Mouse (Mus musculus): ENCODE data around the gene Selenoh.

Gene Selenoh

DNA sequence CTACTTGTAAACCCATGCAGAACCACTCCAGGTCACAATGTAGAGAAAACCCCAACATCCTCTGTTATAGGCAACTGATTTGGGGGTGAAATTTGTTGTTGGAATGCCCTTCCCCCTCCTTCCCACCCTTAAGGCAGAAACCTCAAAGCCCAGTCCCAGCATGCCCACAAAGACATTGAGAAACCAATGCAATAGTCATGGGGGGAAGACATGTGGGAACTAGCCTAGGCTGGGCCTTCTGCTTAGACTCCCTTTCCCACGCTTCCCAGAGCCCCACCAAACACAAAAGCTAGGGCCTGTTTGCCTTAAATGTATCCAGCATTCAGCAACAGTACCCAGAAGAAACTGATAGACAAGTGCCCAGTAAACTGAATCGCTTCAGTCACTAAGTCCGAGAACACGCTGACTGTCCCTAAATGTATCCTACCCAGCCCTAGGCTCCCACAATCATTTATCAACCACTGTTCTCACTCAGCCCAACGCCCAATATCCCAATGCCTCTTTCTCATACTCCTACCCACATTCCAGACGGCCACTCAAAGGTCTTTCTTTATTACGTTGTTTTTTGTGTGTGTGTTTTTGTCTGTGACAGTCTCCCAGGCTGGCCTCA, 44.1 kb downstream of the Selenoh start:
- no peak for DNase-seq

DNA sequence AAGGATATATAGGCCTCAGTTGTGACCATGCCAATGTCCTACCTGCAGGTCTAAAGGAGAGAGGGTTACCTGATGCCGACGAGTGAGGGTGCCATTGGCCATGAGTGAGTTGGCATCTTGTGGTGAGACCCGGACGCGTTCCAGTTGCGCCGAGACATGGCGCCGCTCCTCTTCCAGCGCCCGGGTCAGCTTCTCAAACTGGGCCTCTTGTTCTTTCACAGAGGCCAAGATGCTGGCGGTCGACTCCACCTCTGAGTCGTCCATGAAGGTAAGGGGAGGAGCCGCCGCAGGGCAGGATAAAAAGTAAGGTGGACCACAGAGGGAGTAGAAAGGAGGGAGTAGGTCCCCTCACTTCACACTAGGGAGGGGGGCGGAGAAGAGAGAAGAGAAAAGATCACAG, 46.4 kb downstream of the Selenoh start:
- DNase-seq = no peak

DNA sequence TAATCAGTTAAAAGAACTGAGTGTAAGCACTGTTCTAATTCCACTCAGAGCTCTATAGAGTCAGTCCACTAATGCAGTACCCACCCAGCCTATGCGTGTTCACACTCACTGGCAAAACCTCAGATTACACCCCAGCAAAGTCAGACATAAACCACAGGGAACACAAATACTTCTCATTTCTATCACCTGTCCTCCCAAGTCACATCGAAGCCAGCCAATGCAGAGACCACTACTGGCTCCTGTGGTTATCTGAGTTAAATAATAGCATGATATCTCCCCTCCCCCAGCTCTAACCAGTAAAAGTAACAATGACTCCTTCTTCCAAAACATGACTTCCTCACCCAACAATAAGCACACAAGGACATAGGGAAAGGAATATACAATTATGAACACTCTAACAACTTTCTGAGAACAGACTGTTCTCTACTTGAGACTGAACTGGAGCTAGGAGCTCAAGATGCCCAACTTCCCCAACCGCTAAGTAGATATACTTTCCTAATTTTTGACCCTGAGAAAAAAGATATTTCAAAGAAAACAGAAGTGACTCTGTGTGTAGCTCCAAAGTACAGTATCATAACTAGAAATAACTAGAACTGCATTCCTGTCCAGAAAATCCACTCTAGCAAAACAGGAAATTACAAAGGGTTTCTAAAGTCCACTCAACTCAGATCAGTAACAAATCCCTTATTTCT, 47.0 kb downstream of the Selenoh start:
- DNase-seq = no peak

DNA sequence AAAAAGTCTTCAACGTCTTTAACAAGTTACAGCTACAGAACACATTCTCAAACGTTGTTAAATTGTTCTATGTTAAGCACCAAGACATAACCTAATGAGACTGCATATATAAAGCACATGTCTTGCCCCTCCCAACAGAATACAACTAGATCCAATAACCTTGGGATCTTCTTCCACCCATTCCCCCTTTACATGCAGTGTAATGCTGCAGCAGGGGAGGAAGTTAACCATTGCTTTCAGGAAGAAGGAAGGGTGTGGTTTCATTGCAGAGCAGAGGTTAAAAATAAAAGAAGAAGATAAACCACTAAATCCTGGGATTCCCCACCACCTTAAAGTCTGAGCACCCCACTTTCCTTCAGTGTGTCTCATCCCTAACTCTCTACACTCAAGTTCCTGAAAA, 47.9 kb downstream of the Selenoh start:
- DNase-seq = no peak

DNA sequence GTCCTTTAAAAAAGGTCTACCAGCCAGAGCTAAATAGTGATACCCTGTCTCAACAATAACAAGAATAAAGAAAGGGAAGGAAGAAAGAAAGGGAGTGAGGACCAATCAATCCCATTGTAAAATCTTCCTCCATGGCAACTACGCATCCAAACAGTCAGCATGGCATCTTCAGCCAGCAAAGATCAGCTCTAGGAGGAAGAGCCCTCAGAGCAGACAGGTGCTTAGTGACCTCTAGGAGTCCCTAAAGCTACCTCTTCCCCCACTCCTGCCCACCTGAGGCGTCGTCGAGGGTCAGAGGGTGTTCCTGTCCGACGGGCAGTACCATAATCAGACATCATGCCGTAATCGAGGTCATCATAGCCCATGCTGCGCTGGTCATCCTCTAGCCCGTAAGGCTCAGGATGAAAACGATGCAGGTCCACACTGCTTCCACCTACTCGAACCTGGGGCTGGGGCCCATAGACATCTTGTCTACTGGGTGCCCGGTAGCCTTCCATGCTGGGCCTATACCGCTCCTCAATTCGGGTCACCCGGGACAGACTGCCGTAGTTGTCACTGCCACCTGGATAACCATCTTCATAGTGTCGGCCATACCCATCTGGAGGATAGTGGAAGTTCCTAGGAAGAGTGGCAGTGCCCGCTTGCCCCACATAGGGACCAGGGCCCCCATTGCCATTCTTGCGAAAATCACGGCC, 50.8 kb downstream of the Selenoh start:
- no peak for DNase-seq

All from retina, postnatal 1 day (tissue).